Mouse (Mus musculus) heart, adult 2 months (tissue): ENCODE data around the gene Spata46.

ENCODE experiments used
- CTCF ChIP-seq: fragments of 200-600 bp; IDR thresholded peaks from 2 replicates; pipeline ENCODE4 v1.8.1; 2022; ENCODE audit warnings: antibody characterized with exemption, mild to moderate bottlenecking, moderate library complexity
- EP300 ChIP-seq: fragments of 200-500 bp; IDR thresholded peaks from 2 replicates; pipeline ENCODE4 v1.6.1; 2011; ENCODE audit warnings: low read depth, low read length, control low read depth; ENCODE audit not compliant: insufficient read depth
- POLR2A ChIP-seq: fragments of 200-500 bp; IDR thresholded peaks from 2 replicates; pipeline ENCODE4 v1.6.1; 2011; ENCODE audit warnings: mild to moderate bottlenecking, low read depth, low read length, control low read depth; ENCODE audit not compliant: insufficient read depth

DNA sequence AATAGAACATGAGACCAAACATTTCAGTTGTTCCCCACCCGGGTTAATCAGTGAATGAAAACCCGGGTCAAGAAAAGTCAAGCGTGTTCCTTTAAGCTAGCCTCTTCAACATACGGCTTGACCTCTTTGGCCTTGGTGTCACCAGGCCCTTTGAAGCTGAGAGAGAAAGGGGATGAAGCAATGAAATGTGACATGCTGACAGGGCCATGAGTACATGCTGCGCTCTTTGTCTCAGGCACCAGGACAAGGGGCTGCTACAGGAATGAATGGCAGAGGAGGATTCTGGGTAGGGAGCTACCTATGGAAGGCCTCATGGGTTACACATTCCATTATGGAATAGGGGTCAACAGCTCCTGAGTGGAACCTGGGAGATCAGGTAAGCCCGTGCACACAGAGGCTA, 5.5 kb upstream of the Spata46 start:
- TF ChIP-seq CTCF (no peak), EP300 (no peak), POLR2A (no peak)
